Mouse (Mus musculus) limb, embryonic 15.5 days (tissue): ENCODE measurements at regions not wholly inside any gene's neighbourhood (a gene's known extent, or its start where the extent isn't known, plus 50 kb on each side); places are given as distances from the start of the nearest gene placed in this dataset.

ENCODE experiments used
- ATAC-seq: fragments of 200-750 bp; cut with Nextera tagmentation; 2 replicates; pipeline ENCODE4 v1.8.0; 2017; ENCODE audit warnings: low read depth, moderate TSS enrichment; ENCODE audit not compliant: insufficient number of reproducible peaks, low FRiP score, low TSS enrichment
- H3K27ac ChIP-seq: fragments of 300-500 bp; sonication (generic); 2 replicates; pipeline ENCODE4 v1.5.1; 2015; ENCODE audit warnings: moderate library complexity, mild to moderate bottlenecking, inconsistent platforms
- H3K27me3 ChIP-seq: fragments of 300-500 bp; sonication (generic); 2 replicates; pipeline ENCODE4 v1.6.1; 2015; ENCODE audit warnings: inconsistent platforms
- H3K36me3 ChIP-seq: fragments of 300-500 bp; sonication (generic); 2 replicates; pipeline ENCODE4 v1.6.1; 2015; ENCODE audit warnings: inconsistent platforms
- H3K4me1 ChIP-seq: fragments of 300-500 bp; sonication (generic); 2 replicates; pipeline ENCODE4 v1.6.1; 2015; ENCODE audit warnings: inconsistent platforms
- H3K4me2 ChIP-seq: fragments of 300-500 bp; sonication (generic); 2 replicates; pipeline ENCODE4 v1.6.1; 2015; ENCODE audit warnings: mild to moderate bottlenecking, inconsistent platforms
- H3K4me3 ChIP-seq: fragments of 300-500 bp; sonication (generic); 2 replicates; pipeline ENCODE4 v1.5.1; 2015; ENCODE audit warnings: mild to moderate bottlenecking, inconsistent platforms
- H3K9ac ChIP-seq: fragments of 300-500 bp; sonication (generic); 2 replicates; pipeline ENCODE4 v1.6.1; 2015; ENCODE audit warnings: inconsistent platforms
- H3K9me3 ChIP-seq: fragments of 300-500 bp; sonication (generic); 2 replicates; pipeline ENCODE4 v1.6.1; 2016; ENCODE audit warnings: inconsistent platforms
- WGBS: fragments of 180-500 bp; shearing (Covaris S2); methylation state at CpG from one replicate; pipeline ENCODE4 v1.1.7; 2015; 5-methylcytosine and 5-hydroxymethylcytosine counted together

DNA sequence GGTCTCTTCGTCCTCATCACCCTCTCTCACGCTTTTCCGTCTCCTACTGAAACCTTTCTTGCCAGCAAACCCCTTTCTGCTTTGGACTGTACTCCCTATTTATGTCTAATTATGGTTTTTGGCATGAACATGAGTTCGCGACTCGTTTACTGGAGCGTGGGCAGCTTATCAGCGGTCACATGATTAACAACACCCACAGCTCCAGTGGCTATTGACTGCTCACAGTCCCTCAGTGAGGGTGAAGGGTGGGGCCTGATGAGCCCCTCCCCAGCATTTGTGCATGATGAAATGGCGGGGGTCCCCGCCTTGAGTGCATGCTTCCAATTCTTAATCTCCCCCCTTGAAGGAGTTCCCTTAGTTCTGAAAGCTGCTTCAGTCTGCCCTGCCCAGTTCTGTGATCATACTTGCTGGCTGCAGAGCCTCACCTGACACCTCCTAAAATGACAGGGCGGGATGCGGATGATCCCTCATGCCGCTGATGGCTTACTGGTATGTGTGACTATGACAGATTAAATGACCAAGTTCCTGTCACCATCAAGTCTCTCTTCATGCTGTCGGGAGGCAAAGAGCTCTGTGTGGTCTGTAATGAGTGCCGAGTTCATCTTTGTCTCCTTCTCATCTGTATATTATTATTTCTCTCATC, 125.7 kb upstream of the Tut7 start:
- Histone ChIP-seq H3K36me3 (no peaks in the 10 kb centered on the region), H3K9me3 (no peaks in the 10 kb centered on the region), H3K4me3 (no peak overlapping the region), H3K4me2 (no peak overlapping the region), H3K4me1 (peaks cover 35% of the 10 kb centered on the region), H3K27ac (no peak overlapping the region), H3K9ac (no peak overlapping the region), H3K27me3 (0 out of 2 replicates have a peak, but pooled peaks cover 4% of the 10 kb centered on the region)
- ATAC-seq, result 0 out of 2 replicates have a peak, but pooled peaks have one; percentile 13
- 60% methylated on average over 15 of the region's 15 CpGs for WGBS

DNA sequence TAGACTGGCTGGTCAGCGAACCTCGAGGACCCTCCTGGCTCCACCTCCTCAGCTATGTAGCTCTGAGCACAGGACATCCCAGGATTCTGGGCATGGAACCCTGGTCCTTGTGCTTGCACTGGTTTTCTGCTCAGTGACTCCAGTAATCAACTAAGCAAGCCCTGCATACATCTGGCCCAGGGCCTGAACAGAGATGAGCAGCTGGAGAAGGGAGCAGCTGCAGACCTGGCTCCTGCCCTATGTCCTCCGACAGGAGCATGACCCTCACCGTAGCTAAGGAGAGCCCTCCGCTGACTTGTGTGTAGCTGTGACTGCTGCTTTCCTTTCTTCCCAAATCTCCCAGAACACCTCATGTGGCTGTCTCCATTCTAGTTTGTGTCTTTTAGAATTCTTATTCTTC, 124.5 kb upstream of the Tut7 start:
- no peak for ATAC-seq
- Histone ChIP-seq H3K36me3 (no peaks in the 10 kb centered on the region), H3K4me3 (no peak overlapping the region), H3K27me3 (0 out of 2 replicates have a peak, but pooled peaks cover 4% of the 10 kb centered on the region), H3K9me3 (no peaks in the 10 kb centered on the region), H3K9ac (no peak overlapping the region), H3K4me2 (no peak overlapping the region), H3K4me1 (peaks cover 35% of the 10 kb centered on the region), H3K27ac (no peak overlapping the region)
- 69% methylated on average over 5 of the region's 5 CpGs for WGBS

DNA sequence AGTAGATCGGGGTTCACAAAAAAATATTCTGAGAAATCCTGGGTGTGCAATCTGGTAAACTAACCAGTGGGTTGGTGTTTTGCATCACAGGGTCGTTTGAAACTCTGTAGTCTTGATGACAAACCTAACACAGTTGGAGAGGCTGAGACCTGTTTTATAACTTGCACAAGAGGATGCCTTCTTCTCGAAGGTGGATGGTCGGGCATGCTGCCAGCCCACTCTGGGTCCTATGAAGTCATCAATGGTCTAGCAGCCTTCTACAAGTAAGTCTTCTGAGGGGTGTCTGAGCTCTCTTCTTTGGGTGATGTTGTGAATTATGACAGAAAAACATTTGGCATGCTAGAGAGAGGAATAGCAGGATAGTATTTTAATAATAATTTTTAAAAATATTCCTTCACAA, 123.6 kb upstream of the Tut7 start:
- Histone ChIP-seq H3K4me3 (no peak overlapping the region), H3K9me3 (no peaks in the 10 kb centered on the region), H3K27me3 (0 out of 2 replicates have a peak, but pooled peaks cover 4% of the 10 kb centered on the region), H3K9ac (no peak overlapping the region), H3K4me1 (peaks cover 35% of the 10 kb centered on the region), H3K27ac (no peak overlapping the region), H3K36me3 (no peaks in the 10 kb centered on the region), H3K4me2 (no peak overlapping the region)
- WGBS, result 43% methylated on average over 4 of the region's 4 CpGs
- no peak for ATAC-seq

DNA sequence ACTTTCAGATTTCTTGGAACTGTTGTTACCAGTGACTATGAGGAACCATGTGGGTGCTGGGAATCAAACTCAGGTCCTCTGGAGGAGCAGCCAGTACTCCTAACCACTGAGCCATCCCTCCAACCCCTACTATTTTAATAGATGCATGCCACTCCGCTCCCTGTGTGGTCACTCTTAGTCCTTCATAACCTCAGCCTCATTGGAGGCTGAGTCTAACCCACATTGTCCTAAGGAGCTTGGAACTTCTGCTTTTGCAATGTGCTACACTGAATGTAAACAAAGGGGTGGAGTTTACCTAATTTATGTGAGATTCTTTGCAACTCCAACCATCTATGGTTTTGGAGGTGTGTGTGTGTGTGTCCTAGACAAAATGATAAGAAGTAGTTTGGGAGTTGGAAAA, 122.7 kb upstream of the Tut7 start:
- Histone ChIP-seq H3K36me3 (no peaks in the 10 kb centered on the region), H3K9me3 (no peaks in the 10 kb centered on the region), H3K4me1 (peaks cover 42% of the 10 kb centered on the region), H3K4me2 (no peak overlapping the region), H3K9ac (no peak overlapping the region), H3K27me3 (0 out of 2 replicates have a peak, but pooled peaks cover 4% of the 10 kb centered on the region), H3K27ac (no peak overlapping the region), H3K4me3 (no peak overlapping the region)
- WGBS, result 97% methylated on average over 1 of the region's 1 CpGs
- no peak for ATAC-seq

DNA sequence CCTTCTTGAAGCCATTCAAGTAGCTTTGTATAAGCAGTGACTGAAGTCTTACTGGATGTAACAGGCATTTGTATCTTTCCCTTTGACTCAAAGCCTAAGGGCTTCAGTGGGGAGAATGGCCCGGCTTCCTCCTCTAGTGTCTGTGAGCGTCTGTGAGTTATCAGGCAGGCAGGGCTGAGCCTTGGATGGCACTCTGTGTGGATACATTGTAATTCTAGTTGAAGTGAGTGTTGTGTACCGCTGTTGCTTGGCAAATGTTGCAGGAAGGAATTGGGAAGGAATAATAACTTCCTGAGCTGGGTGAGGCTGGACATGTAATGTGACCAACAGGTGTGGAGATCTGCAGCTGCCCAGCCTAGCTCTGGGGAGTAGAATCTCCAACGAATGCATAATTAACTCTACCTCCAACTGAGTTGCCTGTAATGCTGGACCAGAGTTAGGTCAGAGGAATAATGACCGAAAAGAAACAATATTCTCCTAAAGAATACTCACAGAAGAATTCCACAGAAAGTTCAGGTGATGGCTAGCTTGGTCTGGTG, 120.7 kb upstream of the Tut7 start:
- Histone ChIP-seq H3K4me1 (peaks cover 32% of the 10 kb centered on the region), H3K27me3 (0 out of 2 replicates have a peak, but pooled peaks cover 3% of the 10 kb centered on the region), H3K27ac (no peak overlapping the region), H3K4me2 (no peak overlapping the region), H3K9me3 (no peaks in the 10 kb centered on the region), H3K4me3 (no peak overlapping the region), H3K9ac (no peak overlapping the region), H3K36me3 (no peaks in the 10 kb centered on the region)
- no peak for ATAC-seq
- WGBS, result 46% methylated on average over 5 of the region's 5 CpGs

DNA sequence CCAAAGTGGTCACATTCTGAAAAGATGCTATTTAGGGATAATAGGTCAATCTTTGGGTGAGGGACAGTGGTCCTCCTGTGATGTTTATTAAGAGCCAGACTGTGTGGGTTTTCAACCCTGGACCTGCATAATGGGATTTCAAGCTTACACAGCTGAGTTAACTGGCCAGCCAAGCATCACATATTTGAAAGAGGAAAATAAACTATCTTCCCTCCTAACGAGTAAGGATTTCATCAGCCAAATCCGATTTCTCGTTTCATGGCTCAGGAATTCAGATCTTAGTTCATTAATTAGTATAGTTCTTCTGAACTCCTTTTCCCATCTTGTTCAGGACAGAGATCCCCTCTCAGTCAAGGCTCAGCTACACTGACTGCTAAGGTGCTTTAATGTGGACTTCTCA, 120.1 kb upstream of the Tut7 start:
- H3K27me3 ChIP-seq, result no peaks in the 10 kb centered on the region
- peaks cover 25% of the 10 kb centered on the region for H3K4me1 ChIP-seq
- no peak overlapping the region for H3K9ac ChIP-seq
- H3K27ac ChIP-seq, result no peak overlapping the region
- ATAC-seq, result no peak
- no peaks in the 10 kb centered on the region for H3K36me3 ChIP-seq
- no peak overlapping the region for H3K4me3 ChIP-seq
- 77% methylated on average over 3 of the region's 3 CpGs for WGBS
- H3K4me2 ChIP-seq, result no peak overlapping the region
- H3K9me3 ChIP-seq, result no peaks in the 10 kb centered on the region

DNA sequence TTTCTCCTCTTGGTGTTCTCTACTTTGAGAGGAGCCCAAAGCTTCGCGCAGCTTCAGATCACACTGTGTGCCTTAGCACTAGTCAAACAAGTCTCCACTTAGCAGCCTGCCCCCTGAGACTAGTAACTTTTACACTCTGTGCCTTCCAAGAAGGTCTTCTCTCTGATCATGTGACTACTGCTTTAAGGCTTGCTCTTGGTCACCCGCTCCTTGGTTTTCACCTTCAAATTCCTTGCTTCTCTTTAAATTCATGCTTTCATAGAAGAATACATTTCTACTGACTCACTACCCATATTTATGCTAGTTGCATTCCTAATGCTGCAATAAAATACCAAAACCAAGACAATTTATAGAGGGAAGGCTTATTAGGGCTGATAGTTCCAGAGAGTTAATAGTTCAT, 118.6 kb upstream of the Tut7 start:
- no peak overlapping the region for H3K9ac ChIP-seq

DNA sequence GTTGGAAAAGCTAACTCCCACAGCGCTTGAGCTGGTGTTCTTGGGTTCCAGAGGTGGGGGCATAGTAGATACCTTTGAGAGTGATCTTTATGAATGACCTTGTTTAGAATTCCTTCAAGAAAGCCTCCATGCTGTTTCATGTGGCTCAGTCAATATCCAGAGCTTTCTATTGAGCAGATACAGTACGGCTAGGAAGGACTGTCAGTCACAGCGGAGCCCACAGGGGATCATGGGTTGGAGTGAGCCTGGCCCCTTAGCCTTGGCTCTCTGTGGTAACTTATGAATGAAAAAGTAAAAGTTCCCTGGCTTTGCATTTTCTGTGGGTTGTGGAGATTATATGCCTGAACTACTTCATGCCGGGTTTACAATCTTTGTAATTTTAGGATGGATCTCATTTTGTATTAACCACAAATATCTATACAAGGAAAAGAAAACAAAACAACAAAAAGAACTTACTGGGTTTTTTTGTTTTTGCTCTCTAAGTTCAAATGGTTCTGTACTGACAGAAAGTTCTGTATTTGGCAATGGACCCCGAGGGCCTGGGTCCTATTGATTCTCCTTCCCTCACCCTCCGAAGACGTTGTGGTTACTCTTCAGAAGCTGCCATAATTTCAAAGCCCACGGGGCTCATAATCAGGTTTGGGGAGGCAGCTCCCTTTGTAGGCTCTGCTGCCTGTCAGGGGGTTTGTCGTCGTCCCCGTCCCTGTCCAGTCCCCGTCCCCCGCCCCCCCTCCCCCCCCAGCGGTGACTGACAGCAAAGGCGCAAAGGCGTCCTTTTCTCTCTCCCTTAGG, 117.7 kb upstream of the Tut7 start:
- ATAC-seq, result no peak
- no peak overlapping the region for H3K9ac ChIP-seq
- peaks cover 10% of the 10 kb centered on the region for H3K4me1 ChIP-seq
- H3K27me3 ChIP-seq, result no peaks in the 10 kb centered on the region
- H3K9me3 ChIP-seq, result no peaks in the 10 kb centered on the region
- no peak overlapping the region for H3K27ac ChIP-seq
- peak overlapping the region; percentile 10; the same call in 1 of the 2 replicates for H3K4me2 ChIP-seq
- 26% methylated on average over 16 of the region's 16 CpGs for WGBS
- H3K36me3 ChIP-seq, result no peaks in the 10 kb centered on the region
- no peak overlapping the region for H3K4me3 ChIP-seq

More for the DNA sequence above, 118.6 kb upstream of the Tut7 start:
- H3K4me2 ChIP-seq, result peak overlapping the region; percentile 10; the same call in 1 of the 2 replicates
- H3K27ac ChIP-seq, result no peak overlapping the region
- WGBS, result 64% methylated on average over 3 of the region's 3 CpGs
- ATAC-seq, result no peak
- no peaks in the 10 kb centered on the region for H3K9me3 ChIP-seq
- H3K36me3 ChIP-seq, result no peaks in the 10 kb centered on the region
- peaks cover 12% of the 10 kb centered on the region for H3K4me1 ChIP-seq
- H3K27me3 ChIP-seq, result no peaks in the 10 kb centered on the region
- H3K4me3 ChIP-seq, result no peak overlapping the region

DNA sequence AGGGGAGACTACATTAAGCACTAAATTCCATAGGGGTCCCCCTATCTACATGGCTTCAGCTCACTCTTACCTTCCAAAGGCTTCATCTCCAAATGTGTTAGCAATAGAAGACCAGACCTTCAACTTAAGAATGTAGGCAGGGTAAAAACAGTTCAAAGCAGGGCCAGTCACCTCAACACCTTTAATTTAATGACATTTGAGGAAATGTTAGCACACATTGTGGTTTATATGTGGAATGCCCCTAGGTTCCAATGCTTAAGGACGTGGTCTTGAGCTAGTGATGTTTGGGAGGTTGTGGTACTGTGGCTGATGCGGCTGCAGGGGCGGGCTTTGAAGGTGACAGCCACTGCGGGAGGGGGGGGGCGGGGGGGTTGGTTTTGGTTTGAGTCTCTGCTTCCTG, 116.9 kb upstream of the Tut7 start:
- H3K27ac ChIP-seq, result no peak overlapping the region
- H3K4me2 ChIP-seq, result no peak overlapping the region
- no peak for ATAC-seq
- H3K4me3 ChIP-seq, result no peak overlapping the region
- H3K36me3 ChIP-seq, result no peaks in the 10 kb centered on the region
- peaks cover 13% of the 10 kb centered on the region for H3K4me1 ChIP-seq
- H3K27me3 ChIP-seq, result no peaks in the 10 kb centered on the region
- no peak overlapping the region for H3K9ac ChIP-seq
- no peaks in the 10 kb centered on the region for H3K9me3 ChIP-seq
- 54% methylated on average over 5 of the region's 5 CpGs for WGBS

DNA sequence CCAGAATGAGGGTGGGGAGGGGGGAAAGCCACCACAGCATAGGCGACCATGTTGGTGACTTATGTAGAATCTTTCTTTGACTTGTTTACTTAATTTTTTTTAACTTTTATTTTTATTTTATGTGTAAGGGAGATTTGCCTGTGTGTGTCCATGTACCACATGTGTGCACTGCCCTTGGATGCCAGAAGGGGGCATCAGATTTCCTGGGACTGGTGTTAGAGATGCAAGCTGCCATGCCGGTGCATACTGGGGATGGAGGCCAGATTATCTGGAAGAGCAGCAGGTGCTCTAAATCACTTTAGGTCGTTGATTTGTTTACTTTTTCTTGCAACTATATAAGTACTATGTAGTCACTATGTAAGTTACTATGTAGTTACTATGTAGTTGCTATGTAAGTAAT, 114.2 kb upstream of the Tut7 start:
- Histone ChIP-seq H3K36me3 (no peaks in the 10 kb centered on the region), H3K9me3 (no peaks in the 10 kb centered on the region), H3K4me1 (peaks cover 20% of the 10 kb centered on the region), H3K4me3 (no peak overlapping the region), H3K4me2 (no peak overlapping the region), H3K27ac (no peak overlapping the region), H3K27me3 (no peaks in the 10 kb centered on the region), H3K9ac (no peak overlapping the region)
- no peak for ATAC-seq
- 64% methylated on average over 3 of the region's 3 CpGs for WGBS

DNA sequence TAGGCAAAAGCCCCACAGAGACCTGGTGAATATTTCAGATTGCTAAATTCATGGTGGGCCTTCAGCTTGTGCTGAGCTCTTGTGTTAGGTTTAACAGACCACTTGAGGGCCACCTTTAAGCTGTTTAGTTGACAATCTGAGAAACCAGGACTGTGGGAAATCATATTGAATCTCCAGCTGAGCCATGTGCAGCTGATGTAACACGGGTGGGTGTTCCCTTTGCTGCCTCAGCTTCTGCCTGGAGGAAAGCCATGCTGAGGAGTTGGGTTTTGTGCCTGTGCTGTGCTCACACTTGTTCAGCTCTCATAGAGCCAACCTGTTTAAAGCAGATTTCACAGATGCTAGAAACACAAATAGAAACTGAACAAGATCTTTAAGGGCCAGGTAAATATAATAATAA, 111.6 kb upstream of the Tut7 start:
- H3K9ac ChIP-seq, result no peak overlapping the region
- WGBS, result 16% methylated on average over 1 of the region's 1 CpGs
- ATAC-seq, result no peak
- no peaks in the 10 kb centered on the region for H3K36me3 ChIP-seq
- H3K27me3 ChIP-seq, result no peaks in the 10 kb centered on the region
- no peaks in the 10 kb centered on the region for H3K9me3 ChIP-seq
- H3K4me1 ChIP-seq, result peaks cover 9% of the 10 kb centered on the region
- peak overlapping the region; percentile 59; the same call in 1 of the 2 replicates for H3K27ac ChIP-seq
- H3K4me2 ChIP-seq, result no peak overlapping the region
- H3K4me3 ChIP-seq, result no peak overlapping the region

DNA sequence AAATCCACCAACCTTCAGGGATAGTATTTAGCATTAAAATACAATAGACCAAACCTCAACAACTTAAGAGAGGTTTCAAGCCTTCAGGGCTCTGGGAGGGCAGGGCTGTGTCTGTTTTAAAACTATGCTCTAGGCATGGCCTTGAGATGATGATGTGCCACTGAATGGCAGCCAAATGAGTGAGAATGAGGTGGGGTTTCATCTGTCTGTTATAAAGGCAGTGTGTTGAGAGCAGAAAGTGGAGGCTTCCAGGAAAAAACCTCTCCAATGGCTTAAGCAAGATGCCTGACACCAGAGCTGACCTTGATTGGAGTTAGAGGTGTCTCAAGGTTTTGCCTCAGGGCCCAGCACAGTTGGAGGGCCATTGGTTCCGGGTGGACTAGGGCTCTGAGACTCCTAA, 111.1 kb upstream of the Tut7 start:
- WGBS, result 39% methylated on average over 1 of the region's 1 CpGs
- H3K27me3 ChIP-seq, result no peaks in the 10 kb centered on the region
- H3K9ac ChIP-seq, result no peak overlapping the region
- no peak overlapping the region for H3K4me3 ChIP-seq
- H3K4me1 ChIP-seq, result peaks cover 9% of the 10 kb centered on the region
- no peak overlapping the region for H3K4me2 ChIP-seq
- H3K27ac ChIP-seq, result peak overlapping the region; percentile 59
- ATAC-seq, result no peak
- no peaks in the 10 kb centered on the region for H3K36me3 ChIP-seq
- no peaks in the 10 kb centered on the region for H3K9me3 ChIP-seq
